Mouse (Mus musculus) cerebellum, adult 18-20 months (tissue): ENCODE results near the gene Kcnq5.
"Not testable (repeated sequence)": the region's sequence is repeated elsewhere in the genome, so short reads cannot be mapped to it uniquely, and the experiment has no call there.

Experiments used
- DNase-seq, 2 experiments: peaks; one replicate each; pipeline ENCODE4 v3.0.0; 2021

The Kcnq5 gene

DNA sequence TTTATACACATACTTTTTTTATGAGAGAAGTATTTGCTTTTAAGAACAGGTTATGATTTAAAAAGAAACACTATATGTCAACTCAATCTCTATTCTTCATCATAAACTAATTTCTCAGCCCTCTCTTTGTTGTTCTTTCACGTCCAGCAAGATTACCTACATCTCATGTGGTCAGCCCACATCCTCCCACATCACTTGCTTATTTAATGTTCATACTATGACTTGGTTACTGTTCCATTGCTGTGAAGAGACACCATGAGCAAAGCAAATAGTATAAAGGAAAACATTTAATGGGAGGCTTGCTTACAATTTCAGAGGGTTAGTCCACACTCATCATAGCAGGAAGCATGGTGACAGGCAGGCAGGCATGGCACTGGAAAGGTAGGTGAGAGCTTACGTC, 124.4 kb downstream of the Kcnq5 start:
- no peak for DNase-seq

GRCm38 (mm10) chr1:21836337-21836736, 125.4 kb downstream of the Kcnq5 start:
- DNase-seq, result no peak

DNA sequence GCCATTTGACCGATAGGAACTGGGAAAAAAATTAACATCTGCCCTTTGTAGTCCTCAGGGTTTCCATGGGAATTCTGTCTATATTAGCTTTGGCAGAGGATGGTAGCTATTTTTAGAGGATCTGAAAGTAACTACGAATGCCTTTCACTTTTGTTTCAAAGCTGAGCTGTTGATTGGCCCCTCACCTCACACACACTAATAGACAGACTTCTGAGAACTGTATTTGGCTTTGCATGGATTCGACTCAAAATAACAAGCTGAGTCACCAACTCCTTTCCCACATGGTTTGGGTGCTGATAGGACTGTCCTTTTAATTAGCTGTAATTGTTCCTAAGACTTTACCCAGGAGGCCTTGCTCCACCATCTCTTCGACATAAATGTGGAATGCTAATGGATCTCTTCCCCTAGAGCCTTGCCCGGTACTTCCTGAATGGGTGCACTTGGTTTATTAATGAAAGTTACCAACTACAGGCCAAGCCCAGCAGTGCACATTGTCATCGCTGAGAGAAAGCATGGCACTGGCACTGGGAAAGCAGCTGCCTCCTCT, 131.8 kb downstream of the Kcnq5 start:
- no peak for DNase-seq

- no peak for DNase-seq
These were observed 141.6 kb downstream of the Kcnq5 start for GRCm38 (mm10) chr1:21820066-21820630.

- no peak for DNase-seq
These were observed 156.7 kb downstream of the Kcnq5 start for GRCm38 (mm10) chr1:21805064-21805463.

DNA sequence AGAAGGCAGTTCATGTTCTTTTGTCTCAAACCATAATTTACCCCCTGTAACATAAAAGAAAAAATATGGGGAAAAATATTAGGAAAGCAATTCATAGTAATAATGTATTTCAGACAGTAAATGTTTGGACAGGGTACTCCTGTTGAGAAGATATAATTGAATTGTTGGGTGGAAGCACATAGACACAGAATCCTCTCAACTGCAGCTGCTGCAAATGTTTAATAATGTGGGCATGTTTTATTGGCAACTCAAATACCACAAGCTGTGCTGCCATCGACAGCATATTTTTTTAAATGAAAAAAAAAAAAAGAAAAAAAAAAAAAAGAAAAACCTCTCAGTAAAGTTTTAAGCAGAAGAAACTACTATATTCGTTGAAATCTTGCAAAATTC, 157.3 kb downstream of the Kcnq5 start:
- DNase-seq, result no peak

DNA sequence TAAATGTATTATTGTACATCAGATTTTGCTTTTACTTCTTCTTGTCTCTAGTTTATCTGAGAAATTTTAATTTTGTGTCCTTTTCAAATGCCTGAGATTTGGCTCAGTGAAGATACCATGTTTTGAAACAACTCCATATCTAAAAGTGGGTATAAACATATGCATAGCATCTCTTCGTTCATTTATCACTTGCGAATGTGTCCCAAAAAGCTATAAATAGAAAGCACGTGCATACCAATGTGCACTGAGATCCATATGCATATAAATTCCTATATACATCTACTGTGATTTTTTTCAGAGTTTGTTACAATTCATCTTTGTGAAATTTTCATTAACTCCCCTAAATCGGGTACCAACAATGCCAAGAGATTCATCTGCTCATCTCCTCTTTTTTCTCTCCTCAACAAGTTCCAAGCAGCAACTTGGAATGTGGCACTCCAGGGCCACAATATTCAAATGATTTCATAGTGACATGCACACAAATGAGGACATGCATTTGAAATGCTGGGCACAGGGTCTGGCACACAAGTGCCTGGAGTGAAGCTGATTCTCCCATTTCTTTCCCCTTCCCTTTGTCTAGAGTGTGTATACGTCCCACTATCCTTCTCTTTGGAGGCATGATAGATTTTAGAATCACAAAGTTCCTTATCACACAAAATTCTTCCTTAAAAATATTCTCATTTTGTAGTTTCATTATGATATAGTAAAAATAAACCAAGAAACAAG, 157.8 kb downstream of the Kcnq5 start:
- no peak for DNase-seq

- no peak for DNase-seq
These were observed 181.0 kb downstream of the Kcnq5 start for GRCm38 (mm10) chr1:21780746-21781145.

DNA sequence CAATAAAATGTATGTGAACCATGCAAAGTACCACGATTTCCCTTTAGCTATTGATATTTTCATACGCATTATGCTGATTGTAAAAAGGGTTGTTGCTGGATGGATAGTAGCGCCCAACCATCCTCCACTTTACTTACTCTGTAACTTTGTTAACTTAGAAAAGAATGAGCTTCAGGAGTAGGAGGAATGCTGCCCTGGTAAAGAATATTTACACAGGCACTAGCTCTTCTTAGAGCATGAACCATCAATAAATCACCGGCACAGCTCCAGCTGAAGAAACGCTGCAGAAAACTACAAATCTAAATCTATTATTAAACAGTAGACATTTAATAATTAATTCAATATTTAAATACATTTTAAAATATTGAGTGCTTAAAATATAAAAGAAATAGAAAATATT, 184.2 kb downstream of the Kcnq5 start:
- no peak for DNase-seq

- DNase-seq, result no peak
These were observed 187.8 kb downstream of the Kcnq5 start for GRCm38 (mm10) chr1:21773931-21774330.

DNA sequence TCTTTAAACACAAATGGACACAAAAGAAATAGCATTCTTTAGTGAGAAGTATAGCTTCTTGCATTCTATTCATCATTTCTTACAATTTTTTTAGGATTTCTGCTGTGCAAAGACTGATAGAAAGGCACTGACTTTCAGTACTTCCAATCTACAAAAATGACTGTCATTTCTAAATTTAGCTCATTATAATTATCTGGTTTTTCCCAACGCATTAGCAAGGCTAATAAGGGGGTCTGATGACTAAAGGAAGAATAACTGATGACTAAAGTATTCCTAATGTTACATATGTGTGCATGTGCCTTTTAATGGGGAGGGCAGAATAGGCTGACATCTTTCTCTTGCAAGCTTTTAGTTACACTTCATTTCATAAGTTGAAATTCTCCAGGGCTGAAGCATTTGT, 191.2 kb downstream of the Kcnq5 start:
- no peak for DNase-seq

DNA sequence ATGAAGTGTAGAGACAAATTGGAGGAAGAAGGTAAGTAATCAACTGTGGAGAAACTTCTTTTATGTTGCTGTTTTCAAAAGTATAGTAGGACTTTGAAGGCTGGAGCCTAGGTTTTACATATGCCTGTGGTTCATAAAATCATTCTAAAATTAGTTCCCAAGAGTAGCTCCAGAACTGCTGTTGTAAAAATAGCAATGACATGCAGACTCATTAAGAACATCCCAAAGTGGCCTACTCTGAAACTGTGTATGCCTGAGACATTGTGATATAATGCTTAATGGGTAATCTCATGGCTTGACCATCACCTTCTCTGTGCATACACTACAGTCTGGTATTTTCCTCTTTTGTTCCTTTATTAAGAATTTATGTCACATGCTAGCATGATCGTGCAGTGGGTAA, 212.4 kb downstream of the Kcnq5 start:
- DNase-seq, result no peak

DNA sequence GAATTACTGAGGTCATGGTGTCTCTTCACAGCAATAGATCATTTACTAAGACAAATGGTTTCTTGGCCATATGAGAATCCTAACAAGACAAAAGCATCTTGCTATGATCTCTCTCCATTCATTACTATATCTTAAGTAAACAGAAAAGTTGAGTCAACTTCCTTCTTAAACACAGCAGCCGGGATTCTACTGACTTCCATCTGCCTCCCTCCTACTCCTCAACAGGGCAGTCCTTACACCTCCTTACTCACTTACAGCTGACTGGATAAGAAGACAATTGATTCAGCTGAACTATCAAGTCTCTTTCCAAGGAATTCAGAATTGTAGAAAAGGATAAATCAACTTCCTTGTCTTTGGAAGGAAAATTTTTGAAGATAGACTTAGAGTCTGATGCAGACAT, 232.6 kb downstream of the Kcnq5 start:
- no peak for DNase-seq

- DNase-seq, result not testable (repeated sequence)
These were observed 238.5 kb downstream of the Kcnq5 start for GRCm38 (mm10) chr1:21723231-21723630.

DNA sequence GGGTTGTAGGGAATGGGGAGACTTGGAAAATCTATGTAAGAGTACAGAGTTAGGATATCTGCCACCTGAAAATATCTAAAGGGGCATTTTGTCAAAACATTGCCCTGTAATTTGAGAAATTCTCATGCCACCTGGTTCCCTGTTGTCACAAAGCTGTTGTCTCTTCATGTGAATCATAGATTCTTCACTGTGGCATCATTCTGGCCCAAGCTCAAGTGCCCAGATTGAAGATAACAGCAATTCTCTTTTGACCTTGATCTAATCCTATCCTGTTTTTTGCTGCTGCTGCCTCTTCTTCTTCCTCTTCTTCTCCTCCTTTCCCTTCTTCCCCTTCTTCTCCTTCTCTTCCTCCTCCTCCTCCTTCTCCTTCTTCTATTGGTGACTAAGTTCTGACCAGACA, 240.5 kb downstream of the Kcnq5 start:
- DNase-seq, result no peak

DNA sequence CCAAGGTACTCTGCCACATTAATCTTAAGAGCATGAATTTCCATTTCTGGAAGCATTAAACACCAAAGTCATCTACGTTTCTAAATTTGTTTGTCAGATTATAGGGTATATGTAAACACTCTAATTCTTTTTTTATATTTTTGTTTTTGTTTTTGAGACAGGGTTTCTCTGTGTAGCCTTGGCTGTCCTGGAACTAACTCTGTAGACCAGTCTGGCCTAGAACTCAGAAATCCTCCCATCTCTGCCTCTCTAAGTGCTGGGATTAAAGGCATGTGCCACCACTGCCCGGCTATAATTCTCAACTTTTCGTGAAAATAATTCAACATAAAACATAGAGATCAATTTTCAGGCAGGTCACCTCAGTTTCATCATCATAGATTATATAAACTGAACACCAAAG, 246.9 kb downstream of the Kcnq5 start:
- DNase-seq, result no peak

DNA sequence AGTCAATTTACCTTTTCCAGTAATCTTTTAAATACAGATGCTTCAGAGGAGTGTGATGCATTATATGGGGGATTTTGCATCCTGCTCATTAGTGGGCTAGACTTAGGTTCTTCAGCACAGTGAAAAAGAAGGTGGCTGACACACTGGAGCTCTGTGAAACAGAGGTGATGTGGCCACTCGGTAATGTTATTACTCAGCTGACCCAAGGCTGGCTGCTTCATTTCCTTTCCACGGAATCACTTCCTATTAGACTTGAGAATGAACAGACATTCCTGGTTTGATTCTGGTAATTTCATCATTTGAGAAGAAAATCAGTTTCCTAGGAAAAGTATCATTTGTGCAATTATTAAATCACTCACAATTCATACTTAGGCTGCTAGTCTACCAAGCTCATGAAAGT, 249.0 kb downstream of the Kcnq5 start:
- DNase-seq, result no peak

DNA sequence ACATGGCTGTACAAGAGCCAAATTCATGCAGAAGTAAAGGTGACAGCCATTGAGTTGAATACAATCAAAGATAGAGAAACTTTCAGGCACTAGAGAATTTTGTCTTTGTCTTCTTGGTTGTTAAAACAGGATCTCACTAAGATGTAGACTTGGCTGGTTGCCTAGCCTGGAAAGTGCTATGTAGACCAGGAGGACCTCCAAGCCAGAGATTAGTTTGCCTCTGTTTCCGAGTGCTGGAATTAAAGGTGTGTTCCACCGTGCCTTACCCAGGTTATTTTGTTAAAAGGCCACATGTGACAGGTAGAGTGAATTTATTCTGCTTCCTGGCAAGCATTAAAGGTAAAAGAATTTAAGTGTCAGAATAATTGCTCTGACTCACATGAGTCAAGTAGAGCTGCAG, 271.3 kb downstream of the Kcnq5 start:
- DNase-seq, result no peak

GRCm38 (mm10) chr1:21688918-21689317, 272.8 kb downstream of the Kcnq5 start:
- no peak for DNase-seq

- DNase-seq, result no peak
These were observed 277.3 kb downstream of the Kcnq5 start for GRCm38 (mm10) chr1:21684444-21684843.

GRCm38 (mm10) chr1:21676805-21677204, 284.9 kb downstream of the Kcnq5 start:
- DNase-seq, result no peak

DNA sequence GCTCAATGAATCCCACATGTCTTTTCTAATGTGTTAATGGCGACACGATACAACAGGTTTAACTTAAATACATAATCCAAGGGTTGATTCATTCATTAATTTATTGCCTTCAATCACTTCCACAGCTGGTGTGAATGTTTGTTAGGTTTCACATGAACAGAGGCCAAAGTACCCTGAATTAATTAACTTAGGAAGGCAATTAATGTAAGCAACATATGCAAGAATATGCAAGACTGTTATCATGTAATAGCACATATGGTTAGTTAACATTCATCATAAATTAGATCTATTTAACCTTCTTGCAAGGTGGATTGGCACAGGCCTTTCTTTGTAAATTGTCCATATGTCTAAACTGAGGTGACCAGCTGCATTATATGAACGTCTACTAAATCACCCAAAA, 300.9 kb downstream of the Kcnq5 start:
- no peak for DNase-seq

- no peak for DNase-seq
These were observed 310.9 kb downstream of the Kcnq5 start for GRCm38 (mm10) chr1:21650820-21651219.

- no peak for DNase-seq
These were observed 326.3 kb downstream of the Kcnq5 start for GRCm38 (mm10) chr1:21635406-21635805.

GRCm38 (mm10) chr1:21634013-21634412, 327.7 kb downstream of the Kcnq5 start:
- no peak for DNase-seq
